Mouse (Mus musculus) bone marrow, adult 2 months (tissue): Measurements from ENCODE around the gene Dbndd1. TPM values are rescaled to one million over a fixed set of nuclear protein-coding genes. Genes with fewer than 3 reads are reported as not detected.

Source experiments
- H3K27ac ChIP-seq: fragments of 200-500 bp; 2 replicates; pipeline ENCODE4 v1.5.1; 2012; ENCODE audit warnings: low read depth, mild to moderate bottlenecking, control low read depth, inconsistent platforms, low read length; ENCODE audit not compliant: control insufficient read depth, poor library complexity, insufficient read depth
- H3K4me1 ChIP-seq: fragments of 200-500 bp; 2 replicates; pipeline ENCODE4 v1.6.1; 2011; ENCODE audit warnings: low read length; ENCODE audit not compliant: control insufficient read depth, insufficient read depth
- H3K4me3 ChIP-seq: fragments of 200-500 bp; replicated peaks from 2 replicates; pipeline ENCODE3; 2011; ENCODE audit warnings: mild to moderate bottlenecking, low read depth, low read length, control low read depth; ENCODE audit not compliant: control insufficient read depth
- CTCF ChIP-seq: fragments of 200-500 bp; IDR thresholded peaks from 2 replicates; pipeline ENCODE4 v1.5.1; 2011; ENCODE audit warnings: low read length, control low read depth; ENCODE audit not compliant: control insufficient read depth, insufficient read depth
- POLR2A ChIP-seq: fragments of 200-500 bp; IDR thresholded peaks from 2 replicates; pipeline ENCODE4 v1.6.1; 2011; ENCODE audit warnings: low read depth, mild to moderate bottlenecking, control low read depth, low read length, borderline replicate concordance; ENCODE audit not compliant: control insufficient read depth
- WGBS: fragments of 180-500 bp; shearing (Covaris S2); methylation state at CpG from one replicate; pipeline ENCODE4 v1.1.7; 2018; 5-methylcytosine and 5-hydroxymethylcytosine counted together
- polyA plus RNA-seq: library from polyadenylated mRNA; stranded (reverse); fragments of >200 nt; gene quantifications from 2 replicates; pipeline ENCODE4 v1.2.4, GENCODE M21; 2011; ENCODE audit warnings: low replicate concordance; ENCODE audit not compliant: missing spikeins, insufficient read depth, insufficient read length

Gene Dbndd1
- polyA plus RNA-seq, 1 experiment = not detected

- H3K27ac ChIP-seq = no peak overlapping the region
- H3K4me1 ChIP-seq = no peaks in the 10 kb centered on the region
- no peak for TF ChIP-seq POLR2A
- WGBS = 97% methylated on average over 6 of the region's 6 CpGs
- H3K4me3 ChIP-seq = no peak overlapping the region
These were observed 11.3 kb downstream of the Dbndd1 start for GRCm38 (mm10) chr8:123503801-123504467.

DNA sequence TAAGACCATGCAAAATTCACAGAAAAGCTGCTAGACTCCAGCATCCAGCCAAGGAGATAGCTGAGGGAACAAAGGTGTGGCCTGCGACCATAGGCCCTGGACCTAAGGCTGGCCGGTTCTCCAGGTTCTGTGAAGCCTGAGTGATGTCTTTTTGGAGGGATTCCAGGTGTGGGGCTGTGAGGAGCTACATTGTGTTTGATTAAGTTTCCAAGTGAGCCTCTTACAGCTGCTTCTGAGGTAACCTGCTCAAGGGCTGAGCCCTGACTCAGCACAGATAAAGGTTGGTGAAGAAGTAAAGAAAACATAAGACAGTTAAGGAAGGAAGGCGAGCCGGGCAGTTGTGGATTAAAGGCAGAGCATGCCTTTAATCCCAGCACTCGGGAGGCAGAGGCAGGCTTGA lies 13.1 kb downstream of the Dbndd1 start:
- TF ChIP-seq POLR2A (no peak), CTCF (no peak)
- Histone ChIP-seq H3K27ac (no peak overlapping the region), H3K4me1 (no peaks in the 10 kb centered on the region), H3K4me3 (no peak overlapping the region)
- 93% methylated on average over 5 of the region's 5 CpGs for WGBS

DNA sequence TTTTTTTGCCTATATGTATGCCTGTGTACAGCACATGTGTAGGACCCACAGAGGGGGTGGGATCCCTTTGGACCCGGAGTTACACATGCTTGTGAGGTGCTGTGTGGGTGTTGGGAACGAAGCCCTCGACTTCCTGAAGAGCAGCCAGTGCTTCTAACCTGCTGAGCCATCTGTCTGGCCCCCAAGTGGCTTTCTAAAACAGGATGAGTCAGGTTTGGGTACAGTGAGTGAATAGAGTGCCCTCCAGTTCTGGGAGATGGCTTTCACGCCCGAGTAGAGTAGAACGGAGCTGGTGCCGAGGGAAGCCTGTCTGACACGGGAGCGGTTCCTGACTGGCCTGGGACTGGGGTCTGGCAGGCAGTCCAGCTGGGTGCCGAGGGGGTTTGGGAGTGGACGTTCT lies 15.7 kb downstream of the Dbndd1 start:
- Histone ChIP-seq H3K4me1 (no peaks in the 10 kb centered on the region), H3K27ac (no peak overlapping the region), H3K4me3 (no peak overlapping the region)
- no peak for TF ChIP-seq CTCF
- TF ChIP-seq POLR2A = no peak
- 91% methylated on average over 11 of the region's 11 CpGs for WGBS

DNA sequence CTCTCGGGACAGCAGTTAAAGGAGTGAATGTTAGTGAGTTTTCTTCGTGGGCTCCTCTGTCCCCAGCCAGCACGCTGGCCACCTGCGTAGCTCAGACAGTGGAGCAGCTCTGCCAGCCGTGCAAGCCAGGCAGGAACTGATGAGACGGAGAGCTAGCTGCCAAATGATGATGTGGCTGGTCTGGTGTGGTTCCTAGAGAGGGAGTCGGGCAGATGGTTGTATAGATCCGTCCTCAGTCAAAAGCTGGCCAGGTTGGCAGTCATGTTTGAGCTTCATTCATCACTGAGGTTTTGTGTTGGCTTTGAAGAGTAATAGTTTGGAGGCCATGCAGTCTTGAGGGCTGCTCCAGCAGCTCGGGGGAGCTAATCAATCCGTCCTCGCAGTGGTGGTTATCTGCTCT lies 16.3 kb downstream of the Dbndd1 start:
- no peak for TF ChIP-seq CTCF
- Histone ChIP-seq H3K27ac (no peak overlapping the region), H3K4me1 (no peaks in the 10 kb centered on the region), H3K4me3 (no peak overlapping the region)
- 84% methylated on average over 11 of the region's 11 CpGs for WGBS

GRCm38 (mm10) chr8:123497699-123498098 lies 17.6 kb downstream of the Dbndd1 start:
- Histone ChIP-seq H3K4me3 (no peak overlapping the region), H3K4me1 (no peaks in the 10 kb centered on the region), H3K27ac (no peak overlapping the region)
- WGBS = 85% methylated on average over 4 of the region's 4 CpGs
- TF ChIP-seq CTCF (no peak), POLR2A (no peak)

DNA sequence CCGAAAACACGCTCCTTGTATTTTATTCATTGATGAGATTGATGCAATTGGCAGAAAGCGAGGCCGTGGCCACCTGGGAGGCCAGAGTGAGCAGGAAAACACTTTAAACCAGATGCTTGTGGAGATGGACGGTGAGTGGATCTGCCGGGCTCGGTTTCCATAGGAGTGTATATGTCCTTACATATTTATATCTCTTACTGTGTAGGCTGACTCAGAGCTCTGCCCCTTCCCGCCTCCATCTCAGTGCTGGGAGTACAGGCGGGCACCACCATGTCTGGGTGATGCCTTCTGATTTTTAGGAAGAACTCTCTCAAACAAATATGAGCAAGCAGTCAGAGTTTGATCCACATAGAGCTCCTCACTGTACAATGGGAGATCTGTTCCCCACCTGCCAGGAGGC lies 22.4 kb downstream of the Dbndd1 start:
- no peak overlapping the region for H3K27ac ChIP-seq
- WGBS = 93% methylated on average over 9 of the region's 9 CpGs
- H3K4me1 ChIP-seq = peaks cover 2% of the 10 kb centered on the region; the same call in 1 of the 2 replicates
- no peak overlapping the region for H3K4me3 ChIP-seq
- no peak for TF ChIP-seq CTCF
- no peak for TF ChIP-seq POLR2A

- Histone ChIP-seq H3K4me3 (no peak overlapping the region), H3K27ac (peak overlapping the region; percentile 66), H3K4me1 (peaks cover 2% of the 10 kb centered on the region; the same call in 1 of the 2 replicates)
- TF ChIP-seq CTCF (no peak), POLR2A (no peak)
- WGBS = 65% methylated on average over 15 of the region's 15 CpGs
These were observed 23.8 kb downstream of the Dbndd1 start for GRCm38 (mm10) chr8:123491280-123492075.

GRCm38 (mm10) chr8:123482627-123483026 lies 32.6 kb downstream of the Dbndd1 start:
- WGBS = 93% methylated on average over 7 of the region's 7 CpGs
- Histone ChIP-seq H3K27ac (no peak overlapping the region), H3K4me3 (no peak overlapping the region), H3K4me1 (no peaks in the 10 kb centered on the region; the same call in 1 of the 2 replicates)
- TF ChIP-seq CTCF = peak; percentile 33; the same call in 1 of the 2 replicates
- TF ChIP-seq POLR2A = no peak
